Mouse (Mus musculus) erythroblast, adult 5-6 weeks (primary cell): ENCODE data around the gene Gm47969. TPM values are rescaled to one million over a fixed set of nuclear protein-coding genes. Genes with fewer than 3 reads are reported as not detected.
"Not testable (repeated sequence)": the region's sequence is repeated elsewhere in the genome, so short reads cannot be mapped to it uniquely, and the experiment has no call there.

ENCODE experiments used
- ATAC-seq: replicated peaks from 2 replicates; pipeline ENCODE4 v1.8.0; 2016; ENCODE audit warnings: moderate number of reproducible peaks, mild to moderate bottlenecking, moderate TSS enrichment, inconsistent platforms; ENCODE audit not compliant: poor library complexity, low FRiP score, severe bottlenecking
- total RNA-seq, 2 experiments: library from RNA; stranded (forward) in 1 of 2; stranded (reverse) in 1 of 2; fragments of 150-400 nt in 1 of 2; fragments of 200-764, 138-1000 nt in 1 of 2; gene quantifications; 2 replicates each; pipeline versions ENCODE4 v1.2.3 to v1.2.4; 2015 to 2017; ENCODE audit warnings: low replicate concordance in 2 of 2

Gene Gm47969
- total RNA-seq (2015; ENCODE audit: low replicate concordance) (not detected in 2 replicates), total RNA-seq (2017; ENCODE audit: low replicate concordance) (not detected in 2 replicates)

- ATAC-seq: no peak
Observed at GRCm38 (mm10) chr1:83044882-83045427, at the start of gene Gm47969. Gene Gm47969 (plus strand): TSS chr1:83044932.

GRCm38 (mm10) chr1:83000306-83000705 lies 44.4 kb upstream of the Gm47969 start, which contains the start of gene Gm47959:
Gene Gm47959 (plus strand): TSS chr1:83000548.
- not testable (repeated sequence) for ATAC-seq

- no peak for ATAC-seq
Observed at GRCm38 (mm10) chr1:83006218-83007179, 38.2 kb upstream of the Gm47969 start.

GRCm38 (mm10) chr1:83007471-83007870 lies 37.3 kb upstream of the Gm47969 start:
- no peak for ATAC-seq

- ATAC-seq: no peak
Observed at GRCm38 (mm10) chr1:83014477-83014876, 30.3 kb upstream of the Gm47969 start.

- ATAC-seq: no peak
Observed at GRCm38 (mm10) chr1:83015329-83015879, 29.3 kb upstream of the Gm47969 start.

- ATAC-seq: no peak
Observed at GRCm38 (mm10) chr1:83016556-83016955, 28.2 kb upstream of the Gm47969 start.

- ATAC-seq: no peak
Observed at GRCm38 (mm10) chr1:83031950-83032349, 12.8 kb upstream of the Gm47969 start.

- no peak for ATAC-seq
Observed at GRCm38 (mm10) chr1:83032508-83032907, 12.2 kb upstream of the Gm47969 start.

- ATAC-seq: no peak
Observed at GRCm38 (mm10) chr1:83034509-83034908, 10.2 kb upstream of the Gm47969 start.

GRCm38 (mm10) chr1:83036892-83037667 lies 7.7 kb upstream of the Gm47969 start:
- no peak for ATAC-seq

GRCm38 (mm10) chr1:83038109-83038672 lies 6.5 kb upstream of the Gm47969 start, which contains the start of gene Slc19a3:
Gene Slc19a3 (minus strand): TSS chr1:83038448.
- no peak for ATAC-seq

GRCm38 (mm10) chr1:83039080-83039479 lies 5.7 kb upstream of the Gm47969 start:
- no peak for ATAC-seq

- no peak for ATAC-seq
Observed at GRCm38 (mm10) chr1:83042380-83042779, 2.4 kb upstream of the Gm47969 start, which contains the start of gene Krtap28-10. Gene Krtap28-10 (minus strand): TSS chr1:83042480.

- ATAC-seq: no peak
Observed at GRCm38 (mm10) chr1:83058481-83058880, 13.7 kb downstream of the Gm47969 start.

GRCm38 (mm10) chr1:83059278-83059677 lies 14.5 kb downstream of the Gm47969 start, which contains the start of gene A030005K14Rik:
Gene A030005K14Rik (minus strand): TSS chr1:83059378.
- no peak for ATAC-seq

- no peak for ATAC-seq
Observed at GRCm38 (mm10) chr1:83060643-83061042, 15.9 kb downstream of the Gm47969 start, which contains the start of gene Krtap28-13. Gene Krtap28-13 (plus strand): TSS chr1:83060930.

GRCm38 (mm10) chr1:83064851-83065250 lies 20.1 kb downstream of the Gm47969 start:
- ATAC-seq: no peak

- no peak for ATAC-seq
Observed at GRCm38 (mm10) chr1:83066577-83066976, 21.8 kb downstream of the Gm47969 start.
